Mouse (Mus musculus): ENCODE data around the gene Gfm1. TPM values are rescaled to one million over a fixed set of nuclear protein-coding genes. Genes with fewer than 3 reads are reported as not detected.

The Gfm1 gene
- polyA plus RNA-seq, 2 experiments: 17.0 to 32.6 TPM

DNA sequence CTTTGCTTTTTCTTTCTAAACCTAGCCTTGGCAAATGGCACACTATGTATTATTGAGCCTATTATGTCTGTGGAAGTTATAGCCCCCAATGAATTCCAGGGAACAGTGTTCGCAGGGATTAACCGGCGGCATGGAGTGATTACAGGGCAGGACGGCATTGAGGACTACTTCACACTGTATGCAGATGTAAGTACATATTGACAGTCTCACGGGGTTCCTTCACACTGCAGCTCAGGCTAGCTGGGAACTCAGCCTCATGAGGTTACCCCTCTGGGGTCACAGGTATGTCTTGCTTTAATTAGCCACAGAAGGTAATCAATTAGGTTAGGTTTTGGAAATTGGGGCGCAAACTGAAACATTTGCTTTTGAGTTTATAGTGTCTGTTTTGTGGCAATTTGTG lies 43.5 kb downstream of the Gfm1 start:
- no peak for DNase-seq (ENCODE audit: low read depth in 3 of 3, low spot score in 3 of 3)
- peaks cover 12% of the 10 kb centered on the region for H3K36me3 ChIP-seq (replicated peaks; ENCODE audit: control insufficient read depth, insufficient read depth, low read depth)
- no peak for ATAC-seq (ENCODE audit: insufficient read depth)
- WGBS (ENCODE audit: insufficient replicate concordance): 83% methylated on average over 6 of the region's 6 CpGs
- H3K27ac ChIP-seq: no peak overlapping the region
- H3K4me3 ChIP-seq (ENCODE audit: insufficient read depth in 1 of 2, low read depth in 2 of 2, low read length in 2 of 2): no peak overlapping the region
- H3K9ac ChIP-seq (replicated peaks): no peak overlapping the region
- H3K27me3 ChIP-seq (ENCODE audit: control insufficient read depth, insufficient read depth, low read length): no peaks in the 10 kb centered on the region
- no peak for TF ChIP-seq EP300 (IDR thresholded peaks at IDR 0.05; ENCODE audit: low read depth)
- no peak for TF ChIP-seq CTCF (IDR thresholded peaks at IDR 0.05; ENCODE audit: low read depth)
- peaks cover 0 to 9% of the 10 kb centered on the region in 2 experiments; a peak in 2 of 4 replicates for H3K4me1 ChIP-seq (replicated peaks; ENCODE audit: control insufficient read depth in 2 of 2, insufficient read depth in 2 of 2, low read length in 1 of 2)
- H3K9me3 ChIP-seq (ENCODE audit: control insufficient read depth, low read length): no peaks in the 10 kb centered on the region
- H3K4me2 ChIP-seq (ENCODE audit: low read depth): no peak overlapping the region

DNA sequence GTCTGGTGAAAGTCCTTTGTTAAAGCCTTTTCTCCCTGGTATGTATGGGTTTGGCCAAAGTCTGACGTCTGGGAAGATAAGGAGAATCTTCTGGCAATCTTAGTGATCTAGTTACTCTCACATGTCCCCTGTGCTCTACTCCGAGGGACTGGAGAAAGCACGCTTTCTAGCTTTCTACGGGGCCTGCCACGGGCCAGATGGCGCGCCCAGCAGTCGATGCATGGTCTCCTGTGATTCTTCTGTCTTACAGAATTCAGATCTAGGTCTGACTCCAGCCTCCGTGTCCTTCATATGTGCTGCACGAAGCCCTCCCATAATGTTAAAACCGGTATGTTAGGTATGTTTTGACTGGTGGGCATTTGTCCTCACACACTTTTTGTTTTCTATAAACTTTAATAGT lies 49.9 kb downstream of the Gfm1 start:
- H3K9me3 ChIP-seq (ENCODE audit: control insufficient read depth, low read length): no peaks in the 10 kb centered on the region
- H3K4me2 ChIP-seq (ENCODE audit: low read depth): no peak overlapping the region
- no peak overlapping the region for H3K27ac ChIP-seq
- H3K27me3 ChIP-seq (ENCODE audit: control insufficient read depth, insufficient read depth, low read length): no peaks in the 10 kb centered on the region
- no peak overlapping the region for H3K9ac ChIP-seq (replicated peaks)
- H3K4me3 ChIP-seq (ENCODE audit: insufficient read depth in 1 of 2, low read depth in 2 of 2, low read length in 2 of 2): no peak overlapping the region
- no peak for TF ChIP-seq CTCF (IDR thresholded peaks at IDR 0.05; ENCODE audit: low read depth)
- TF ChIP-seq EP300 (IDR thresholded peaks at IDR 0.05; ENCODE audit: low read depth): no peak
- 81% methylated on average over 11 of the region's 11 CpGs for WGBS (ENCODE audit: insufficient replicate concordance)
- ATAC-seq (ENCODE audit: insufficient read depth) (no peak), DNase-seq (ENCODE audit: low read depth in 3 of 3, low spot score in 3 of 3) (no peak)
- no peaks in the 10 kb centered on the region for H3K4me1 ChIP-seq (replicated peaks; ENCODE audit: control insufficient read depth in 2 of 2, insufficient read depth in 2 of 2, low read length in 1 of 2)
- H3K36me3 ChIP-seq (replicated peaks; ENCODE audit: control insufficient read depth, insufficient read depth, low read depth): peaks cover 7% of the 10 kb centered on the region

- H3K27me3 ChIP-seq (ENCODE audit: control insufficient read depth, insufficient read depth, low read length): no peaks in the 10 kb centered on the region
- no peak for DNase-seq (ENCODE audit: low read depth in 3 of 3, low spot score in 3 of 3)
Measured at GRCm38 (mm10) chr3:67482400-67482799, 52.5 kb downstream of the Gfm1 start.

DNA sequence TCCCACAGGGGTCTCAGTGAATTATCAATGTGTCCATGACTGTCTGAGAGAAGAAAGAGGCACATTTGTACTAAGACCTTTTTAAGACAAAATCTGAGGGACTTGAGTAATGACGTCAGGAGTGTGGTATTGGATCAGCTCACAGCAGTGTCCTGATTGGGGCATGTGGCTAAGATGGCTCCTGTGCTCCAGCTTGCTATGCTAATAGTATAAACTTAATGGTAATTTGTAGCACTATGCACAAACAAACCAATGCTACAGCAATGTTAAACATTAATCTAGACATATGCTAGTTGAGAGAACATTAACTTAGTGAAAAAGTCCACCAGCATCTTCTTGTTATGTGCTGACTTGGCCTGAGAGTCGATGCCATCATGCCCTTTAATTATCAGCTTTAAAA lies 55.3 kb downstream of the Gfm1 start:
- Histone ChIP-seq H3K9ac (replicated peaks) (no peak overlapping the region), H3K36me3 (replicated peaks; ENCODE audit: control insufficient read depth, insufficient read depth, low read depth) (no peaks in the 10 kb centered on the region), H3K9me3 (ENCODE audit: control insufficient read depth, low read length) (no peaks in the 10 kb centered on the region), H3K27ac (no peak overlapping the region), H3K4me1 (replicated peaks; ENCODE audit: control insufficient read depth in 2 of 2, insufficient read depth in 2 of 2, low read length in 1 of 2) (no peaks in the 10 kb centered on the region), H3K4me3 (ENCODE audit: insufficient read depth in 1 of 2, low read depth in 2 of 2, low read length in 2 of 2) (no peak overlapping the region), H3K27me3 (ENCODE audit: control insufficient read depth, insufficient read depth, low read length) (no peaks in the 10 kb centered on the region), H3K4me2 (ENCODE audit: low read depth) (no peak overlapping the region)
- WGBS (ENCODE audit: insufficient replicate concordance): 66% methylated on average over 2 of the region's 2 CpGs
- no peak for DNase-seq (ENCODE audit: low read depth in 3 of 3, low spot score in 3 of 3)
- no peak for ATAC-seq (ENCODE audit: insufficient read depth)
- TF ChIP-seq CTCF (IDR thresholded peaks at IDR 0.05; ENCODE audit: low read depth): no peak
- TF ChIP-seq EP300 (IDR thresholded peaks at IDR 0.05; ENCODE audit: low read depth): no peak

More at GRCm38 (mm10) chr3:67482400-67482799, 52.5 kb downstream of the Gfm1 start:
- Histone ChIP-seq H3K9ac (replicated peaks) (no peak overlapping the region), H3K4me3 (ENCODE audit: insufficient read depth in 1 of 2, low read depth in 2 of 2, low read length in 2 of 2) (no peak overlapping the region), H3K4me2 (ENCODE audit: low read depth) (no peak overlapping the region), H3K9me3 (ENCODE audit: control insufficient read depth, low read length) (no peaks in the 10 kb centered on the region), H3K27ac (no peak overlapping the region), H3K36me3 (replicated peaks; ENCODE audit: control insufficient read depth, insufficient read depth, low read depth) (no peaks in the 10 kb centered on the region), H3K4me1 (replicated peaks; ENCODE audit: control insufficient read depth in 2 of 2, insufficient read depth in 2 of 2, low read length in 1 of 2) (no peaks in the 10 kb centered on the region)
- 81% methylated on average over 10 of the region's 10 CpGs for WGBS (ENCODE audit: insufficient replicate concordance)
- no peak for TF ChIP-seq CTCF (IDR thresholded peaks at IDR 0.05; ENCODE audit: low read depth)
- TF ChIP-seq EP300 (IDR thresholded peaks at IDR 0.05; ENCODE audit: low read depth): no peak
- no peak for ATAC-seq (ENCODE audit: insufficient read depth)

DNA sequence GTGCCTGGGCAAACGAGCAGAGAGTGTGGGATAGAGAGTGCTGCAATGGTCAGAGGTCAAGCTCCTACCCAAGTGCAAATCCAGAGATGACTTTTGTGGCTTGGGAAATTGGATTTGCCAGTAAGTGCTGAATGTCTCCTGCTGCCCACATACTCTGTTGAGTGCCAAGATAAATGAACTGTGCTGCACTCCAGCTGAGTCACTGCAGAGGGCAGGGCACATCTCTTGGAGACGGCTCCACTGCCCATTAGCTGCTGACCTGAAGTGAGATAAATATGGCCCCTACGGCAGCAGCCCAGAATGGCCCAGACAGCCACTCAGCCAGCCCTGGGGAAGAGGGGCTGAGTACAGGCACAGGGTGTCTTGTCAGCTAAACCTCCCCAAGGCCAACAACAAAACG lies 60.3 kb downstream of the Gfm1 start:
- H3K4me2 ChIP-seq (ENCODE audit: low read depth): no peak overlapping the region
- no peak overlapping the region for H3K27ac ChIP-seq
- ATAC-seq (ENCODE audit: insufficient read depth) (no peak), DNase-seq (ENCODE audit: low read depth in 3 of 3, low spot score in 3 of 3) (no peak)
- no peak for TF ChIP-seq CTCF (IDR thresholded peaks at IDR 0.05; ENCODE audit: low read depth)
- TF ChIP-seq EP300 (IDR thresholded peaks at IDR 0.05; ENCODE audit: low read depth): no peak
- 34% methylated on average over 4 of the region's 4 CpGs for WGBS (ENCODE audit: insufficient replicate concordance)
- H3K9me3 ChIP-seq (ENCODE audit: control insufficient read depth, low read length): no peaks in the 10 kb centered on the region
- no peak overlapping the region for H3K4me3 ChIP-seq (ENCODE audit: insufficient read depth in 1 of 2, low read depth in 2 of 2, low read length in 2 of 2)
- H3K36me3 ChIP-seq (replicated peaks; ENCODE audit: control insufficient read depth, insufficient read depth, low read depth): no peaks in the 10 kb centered on the region
- H3K27me3 ChIP-seq (ENCODE audit: control insufficient read depth, insufficient read depth, low read length): no peaks in the 10 kb centered on the region
- no peaks in the 10 kb centered on the region for H3K4me1 ChIP-seq (replicated peaks; ENCODE audit: control insufficient read depth in 2 of 2, insufficient read depth in 2 of 2, low read length in 1 of 2)
- H3K9ac ChIP-seq (replicated peaks): no peak overlapping the region

Measured in liver, embryonic 14.5 days (tissue).